Mouse (Mus musculus): ENCODE measurements around the gene Jak2.

- TF ChIP-seq GATA1 (IDR thresholded peaks at IDR 0.05; ENCODE audit: low read length), result no peak
- no peak for TF ChIP-seq TAL1 (IDR thresholded peaks at IDR 0.05; ENCODE audit: low read length)
Measured at GRCm38 (mm10) chr19:29215811-29216509, 35.7 kb upstream of the Jak2 start.
